Mouse (Mus musculus): ENCODE data around the gene Anxa3. TPM values are rescaled to one million over a fixed set of nuclear protein-coding genes. Genes with fewer than 3 reads are reported as not detected.
A peak's percentile ranks its signal among the peaks of the same experiment; 100 is the strongest.

The Anxa3 gene
- polyA plus RNA-seq, 1 experiment from 2014 or later: 26.5 TPM

GRCm38 (mm10) chr5:96824769-96825327 lies 31.7 kb downstream of the Anxa3 start:
- Histone ChIP-seq H3K9ac (no peak overlapping the region), H3K27me3 (ENCODE audit: control insufficient read depth, insufficient read depth, low read length) (no peaks in the 10 kb centered on the region), H3K4me3 (replicated peaks; ENCODE audit: low read length) (no peak overlapping the region), H3K9me3 (ENCODE audit: control insufficient read depth, low read length) (no peaks in the 10 kb centered on the region), H3K4me2 (replicated peaks) (no peak overlapping the region), H3K27ac (no peak overlapping the region), H3K36me3 (replicated peaks; ENCODE audit: control insufficient read depth, insufficient read depth) (no peaks in the 10 kb centered on the region), H3K4me1 (replicated peaks; ENCODE audit: control insufficient read depth, insufficient read depth, low read length) (no peaks in the 10 kb centered on the region)
- 90% methylated on average over 13 of the region's 13 CpGs for WGBS
- no peak for ATAC-seq (ENCODE audit: low FRiP score)
- DNase-seq (ENCODE audit: low spot score): no peak

- no peak for DNase-seq (ENCODE audit: low spot score)
- no peak overlapping the region for H3K9ac ChIP-seq
- H3K4me2 ChIP-seq (replicated peaks): no peak overlapping the region
- WGBS: 74% methylated on average over 1 of the region's 1 CpGs
- H3K9me3 ChIP-seq (ENCODE audit: control insufficient read depth, low read length): no peaks in the 10 kb centered on the region
- H3K27ac ChIP-seq: no peak overlapping the region
- ATAC-seq (ENCODE audit: low FRiP score): no peak
- no peaks in the 10 kb centered on the region for H3K36me3 ChIP-seq (replicated peaks; ENCODE audit: control insufficient read depth, insufficient read depth)
- no peaks in the 10 kb centered on the region for H3K4me1 ChIP-seq (replicated peaks; ENCODE audit: control insufficient read depth, insufficient read depth, low read length)
- H3K4me3 ChIP-seq (replicated peaks; ENCODE audit: low read length): no peak overlapping the region
- H3K27me3 ChIP-seq (ENCODE audit: control insufficient read depth, insufficient read depth, low read length): no peaks in the 10 kb centered on the region
Measured at GRCm38 (mm10) chr5:96827176-96827575, 34.0 kb downstream of the Anxa3 start.

GRCm38 (mm10) chr5:96834338-96834737 lies 41.2 kb downstream of the Anxa3 start:
- no peak overlapping the region for H3K4me2 ChIP-seq (replicated peaks)
- H3K27ac ChIP-seq: no peak overlapping the region
- H3K9me3 ChIP-seq (ENCODE audit: control insufficient read depth, low read length): no peaks in the 10 kb centered on the region
- H3K4me3 ChIP-seq (replicated peaks; ENCODE audit: low read length): no peak overlapping the region
- 76% methylated on average over 5 of the region's 5 CpGs for WGBS
- ATAC-seq (ENCODE audit: low FRiP score): no peak
- no peak overlapping the region for H3K9ac ChIP-seq
- H3K27me3 ChIP-seq (ENCODE audit: control insufficient read depth, insufficient read depth, low read length): no peaks in the 10 kb centered on the region
- DNase-seq (ENCODE audit: low spot score): no peak
- H3K36me3 ChIP-seq (replicated peaks; ENCODE audit: control insufficient read depth, insufficient read depth): no peaks in the 10 kb centered on the region
- no peaks in the 10 kb centered on the region for H3K4me1 ChIP-seq (replicated peaks; ENCODE audit: control insufficient read depth, insufficient read depth, low read length)

- Histone ChIP-seq H3K27ac (no peak overlapping the region), H3K27me3 (ENCODE audit: control insufficient read depth, insufficient read depth, low read length) (no peaks in the 10 kb centered on the region), H3K36me3 (replicated peaks; ENCODE audit: control insufficient read depth, insufficient read depth) (no peaks in the 10 kb centered on the region), H3K9me3 (ENCODE audit: control insufficient read depth, low read length) (no peaks in the 10 kb centered on the region), H3K4me2 (replicated peaks) (no peak overlapping the region), H3K4me3 (replicated peaks; ENCODE audit: low read length) (no peak overlapping the region), H3K9ac (no peak overlapping the region), H3K4me1 (replicated peaks; ENCODE audit: control insufficient read depth, insufficient read depth, low read length) (no peaks in the 10 kb centered on the region)
- no peak for ATAC-seq (ENCODE audit: low FRiP score)
- DNase-seq (ENCODE audit: low spot score): no peak
Measured at GRCm38 (mm10) chr5:96847986-96848385, 54.8 kb downstream of the Anxa3 start.

- ATAC-seq (ENCODE audit: low FRiP score): no peak
- no peaks in the 10 kb centered on the region for H3K9me3 ChIP-seq (ENCODE audit: control insufficient read depth, low read length)
- no peaks in the 10 kb centered on the region for H3K4me1 ChIP-seq (replicated peaks; ENCODE audit: control insufficient read depth, insufficient read depth, low read length)
- H3K27me3 ChIP-seq (ENCODE audit: control insufficient read depth, insufficient read depth, low read length): no peaks in the 10 kb centered on the region
- no peak for DNase-seq (ENCODE audit: low spot score)
- 73% methylated on average over 3 of the region's 3 CpGs for WGBS
- H3K9ac ChIP-seq: no peak overlapping the region
- no peak overlapping the region for H3K4me2 ChIP-seq (replicated peaks)
- H3K27ac ChIP-seq: no peak overlapping the region
- no peak overlapping the region for H3K4me3 ChIP-seq (replicated peaks; ENCODE audit: low read length)
- H3K36me3 ChIP-seq (replicated peaks; ENCODE audit: control insufficient read depth, insufficient read depth): no peaks in the 10 kb centered on the region
Measured at GRCm38 (mm10) chr5:96848386-96848785, 55.2 kb downstream of the Anxa3 start.

- Histone ChIP-seq H3K36me3 (replicated peaks; ENCODE audit: control insufficient read depth, insufficient read depth) (no peaks in the 10 kb centered on the region), H3K9me3 (ENCODE audit: control insufficient read depth, low read length) (no peaks in the 10 kb centered on the region), H3K4me1 (replicated peaks; ENCODE audit: control insufficient read depth, insufficient read depth, low read length) (no peaks in the 10 kb centered on the region), H3K4me3 (replicated peaks; ENCODE audit: low read length) (no peak overlapping the region), H3K4me2 (replicated peaks) (no peak overlapping the region), H3K27ac (no peak overlapping the region), H3K9ac (no peak overlapping the region), H3K27me3 (ENCODE audit: control insufficient read depth, insufficient read depth, low read length) (no peaks in the 10 kb centered on the region)
- ATAC-seq (ENCODE audit: low FRiP score): no peak
- 85% methylated on average over 3 of the region's 3 CpGs for WGBS
- DNase-seq (ENCODE audit: low spot score): no peak
Measured at GRCm38 (mm10) chr5:96849232-96849631, 56.1 kb downstream of the Anxa3 start.

- no peaks in the 10 kb centered on the region for H3K27me3 ChIP-seq (ENCODE audit: control insufficient read depth, insufficient read depth, low read length)
- H3K27ac ChIP-seq: no peak overlapping the region
- DNase-seq (ENCODE audit: low spot score) (no peak), ATAC-seq (ENCODE audit: low FRiP score) (no peak)
- H3K4me1 ChIP-seq (replicated peaks; ENCODE audit: control insufficient read depth, insufficient read depth, low read length): no peaks in the 10 kb centered on the region
- no peaks in the 10 kb centered on the region for H3K36me3 ChIP-seq (replicated peaks; ENCODE audit: control insufficient read depth, insufficient read depth)
- no peak overlapping the region for H3K9ac ChIP-seq
- H3K9me3 ChIP-seq (ENCODE audit: control insufficient read depth, low read length): no peaks in the 10 kb centered on the region
- H3K4me2 ChIP-seq (replicated peaks): no peak overlapping the region
- no peak overlapping the region for H3K4me3 ChIP-seq (replicated peaks; ENCODE audit: low read length)
- WGBS: 89% methylated on average over 3 of the region's 3 CpGs
Measured at GRCm38 (mm10) chr5:96853451-96853850, 60.3 kb downstream of the Anxa3 start.

GRCm38 (mm10) chr5:96854350-96854749 lies 61.2 kb downstream of the Anxa3 start:
- H3K4me3 ChIP-seq (replicated peaks; ENCODE audit: low read length): no peak overlapping the region
- no peaks in the 10 kb centered on the region for H3K27me3 ChIP-seq (ENCODE audit: control insufficient read depth, insufficient read depth, low read length)
- WGBS: 91% methylated on average over 3 of the region's 3 CpGs
- no peaks in the 10 kb centered on the region for H3K36me3 ChIP-seq (replicated peaks; ENCODE audit: control insufficient read depth, insufficient read depth)
- no peak for ATAC-seq (ENCODE audit: low FRiP score)
- H3K9ac ChIP-seq: no peak overlapping the region
- no peaks in the 10 kb centered on the region for H3K9me3 ChIP-seq (ENCODE audit: control insufficient read depth, low read length)
- no peak overlapping the region for H3K4me2 ChIP-seq (replicated peaks)
- DNase-seq (ENCODE audit: low spot score): peak; percentile 59
- H3K4me1 ChIP-seq (replicated peaks; ENCODE audit: control insufficient read depth, insufficient read depth, low read length): no peaks in the 10 kb centered on the region
- H3K27ac ChIP-seq: no peak overlapping the region

GRCm38 (mm10) chr5:96859938-96860337 lies 66.8 kb downstream of the Anxa3 start:
- no peaks in the 10 kb centered on the region for H3K27me3 ChIP-seq (ENCODE audit: control insufficient read depth, insufficient read depth, low read length)
- no peak overlapping the region for H3K4me3 ChIP-seq (replicated peaks; ENCODE audit: low read length)
- ATAC-seq (ENCODE audit: low FRiP score): no peak
- no peak overlapping the region for H3K9ac ChIP-seq
- 94% methylated on average over 1 of the region's 1 CpGs for WGBS
- no peak overlapping the region for H3K4me2 ChIP-seq (replicated peaks)
- H3K9me3 ChIP-seq (ENCODE audit: control insufficient read depth, low read length): no peaks in the 10 kb centered on the region
- DNase-seq (ENCODE audit: low spot score): no peak
- H3K27ac ChIP-seq: no peak overlapping the region
- H3K36me3 ChIP-seq (replicated peaks; ENCODE audit: control insufficient read depth, insufficient read depth): no peaks in the 10 kb centered on the region
- H3K4me1 ChIP-seq (replicated peaks; ENCODE audit: control insufficient read depth, insufficient read depth, low read length): no peaks in the 10 kb centered on the region

GRCm38 (mm10) chr5:96867171-96867570 lies 74.0 kb downstream of the Anxa3 start:
- H3K36me3 ChIP-seq (replicated peaks; ENCODE audit: control insufficient read depth, insufficient read depth): no peaks in the 10 kb centered on the region
- DNase-seq (ENCODE audit: low spot score) (no peak), ATAC-seq (ENCODE audit: low FRiP score) (no peak)
- 96% methylated on average over 4 of the region's 4 CpGs for WGBS
- H3K27ac ChIP-seq: no peak overlapping the region
- H3K4me1 ChIP-seq (replicated peaks; ENCODE audit: control insufficient read depth, insufficient read depth, low read length): no peaks in the 10 kb centered on the region
- H3K4me2 ChIP-seq (replicated peaks): no peak overlapping the region
- no peak overlapping the region for H3K4me3 ChIP-seq (replicated peaks; ENCODE audit: low read length)
- H3K9ac ChIP-seq: no peak overlapping the region
- H3K9me3 ChIP-seq (ENCODE audit: control insufficient read depth, low read length): no peaks in the 10 kb centered on the region
- no peaks in the 10 kb centered on the region for H3K27me3 ChIP-seq (ENCODE audit: control insufficient read depth, insufficient read depth, low read length)

Measured in hindbrain, embryonic 14.5 days (tissue).